22 mouse cellular contexts compared by ENCODE assay signal in the genomic region with DNA sequence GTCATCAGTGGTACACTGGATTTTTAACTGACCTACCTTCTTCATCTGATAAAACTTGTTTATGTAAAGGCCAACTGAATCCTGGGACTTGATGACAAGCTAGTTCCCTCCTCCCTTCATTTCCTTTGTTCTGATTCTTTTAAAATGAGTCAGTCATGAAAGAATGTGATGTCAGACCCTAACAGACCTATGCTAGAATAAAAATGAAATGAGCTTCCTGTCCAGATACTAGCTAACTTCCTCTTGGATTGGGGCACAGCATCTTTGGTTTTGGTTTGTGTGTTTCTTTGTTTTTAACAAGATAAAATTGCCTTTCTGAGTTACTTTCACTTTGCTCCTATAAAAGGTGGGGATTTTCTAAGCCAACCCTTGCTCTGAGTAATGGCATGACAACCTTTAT.
DNase-seq lines count a peak whose midpoint lies in the region; ATAC-seq and TF ChIP-seq lines count a peak whose summit lies in the region.
"Had no signal": no experiment of that assay in that cellular context is flagged by ENCODE, and none has a peak within 500 bp of the region (broad histone marks: within the 10 kb centered on the region; RNA-seq: fewer than 3 reads in every experiment).

No protein-coding gene starts in this region.

- no peak overlapping the region for H3K27ac ChIP-seq in thymus, adult 2 months (ENCODE audit: control insufficient read depth, insufficient read depth, low read length)
- no peak overlapping the region for H3K27ac ChIP-seq in intestine, embryonic 15.5 days
- no peak overlapping the region for H3K27ac ChIP-seq in midbrain, postnatal 0 days (ENCODE audit: low read depth, low read length)
- H3K27ac ChIP-seq: embryonic facial prominence, embryonic 10.5 days; forebrain, embryonic 13.5 days; gastrocnemius, adult 2 months; heart, embryonic 15.5 days; hindbrain, embryonic 15.5 days had no signal

- TF ChIP-seq CTCF in thymus, adult 2 months (IDR thresholded peaks at IDR 0.05; ENCODE audit: borderline replicate concordance, control insufficient read depth, extremely low read depth, insufficient read depth, low read length, poor library complexity), result no peak
- TF ChIP-seq CTCF in midbrain, postnatal 0 days (IDR thresholded peaks at IDR 0.05), result no peak

- H3K4me3 ChIP-seq in thymus, adult 2 months (ENCODE audit: control insufficient read depth, insufficient read depth, low read length), result no peak overlapping the region
- H3K4me3 ChIP-seq in intestine, embryonic 15.5 days (replicated peaks), result no peak overlapping the region
- no peak overlapping the region for H3K4me3 ChIP-seq in midbrain, postnatal 0 days (ENCODE audit: low read depth, low read length)
- H3K4me3 ChIP-seq: embryonic facial prominence, embryonic 10.5 days; forebrain, embryonic 13.5 days; gastrocnemius, adult 2 months; heart, embryonic 15.5 days; hindbrain, embryonic 15.5 days had no signal

- no peaks in the 10 kb centered on the region for H3K4me1 ChIP-seq in thymus, adult 2 months (replicated peaks; ENCODE audit: control insufficient read depth, insufficient read depth, low read length)
- no peaks in the 10 kb centered on the region for H3K4me1 ChIP-seq in intestine, embryonic 15.5 days (replicated peaks)
- H3K4me1 ChIP-seq in midbrain, postnatal 0 days (ENCODE audit: insufficient read depth, low read length), result no peaks in the 10 kb centered on the region
- H3K4me1 ChIP-seq: embryonic facial prominence, embryonic 10.5 days; forebrain, embryonic 13.5 days; heart, embryonic 15.5 days; hindbrain, embryonic 15.5 days had no signal

- ATAC-seq in inflammation-experienced regulatory T-cells, adult 6 months, result peak; percentile 93
- no peak for ATAC-seq in intestine, embryonic 15.5 days
- no peak for ATAC-seq in midbrain, postnatal 0 days (ENCODE audit: low FRiP score)
- ATAC-seq: forebrain, embryonic 13.5 days; forebrain, postnatal 0 days had no signal

- TF ChIP-seq POLR2A in thymus, adult 2 months (IDR thresholded peaks at IDR 0.05; ENCODE audit: control insufficient read depth, extremely low read depth, insufficient read depth, low read length, poor library complexity), result no peak

- H3K9ac ChIP-seq in intestine, embryonic 15.5 days, result no peak overlapping the region
- H3K9ac ChIP-seq in midbrain, postnatal 0 days (replicated peaks; ENCODE audit: low read length, poor library complexity, severe bottlenecking), result no peak overlapping the region
- H3K9ac ChIP-seq: forebrain, embryonic 13.5 days; forebrain, postnatal 0 days; heart, embryonic 15.5 days; hindbrain, embryonic 15.5 days had no signal

- intact Hi-C loops in gastrocnemius, postnatal 14 days (cut with DNase I; ENCODE audit: low total_unique reads), result no loop called here

- no peaks in the 10 kb centered on the region for H3K36me3 ChIP-seq in thymus, adult 2 months (ENCODE audit: control insufficient read depth, insufficient read depth, low read length)
- no peaks in the 10 kb centered on the region for H3K36me3 ChIP-seq in intestine, embryonic 15.5 days
- no peaks in the 10 kb centered on the region for H3K36me3 ChIP-seq in midbrain, postnatal 0 days (ENCODE audit: insufficient read depth, low read length)
- H3K36me3 ChIP-seq: embryonic facial prominence, embryonic 10.5 days; heart, embryonic 15.5 days; hindbrain, embryonic 15.5 days had no signal

- no peaks in the 10 kb centered on the region for H3K9me3 ChIP-seq in intestine, embryonic 15.5 days
- no peaks in the 10 kb centered on the region for H3K9me3 ChIP-seq in midbrain, postnatal 0 days (ENCODE audit: low read length)
- H3K9me3 ChIP-seq: embryonic facial prominence, embryonic 10.5 days; forebrain, embryonic 13.5 days; heart, embryonic 15.5 days; hindbrain, embryonic 15.5 days had no signal

- H3K27me3 ChIP-seq in thymus, adult 2 months (ENCODE audit: control insufficient read depth, insufficient read depth, low read length), result no peaks in the 10 kb centered on the region
- H3K27me3 ChIP-seq in intestine, embryonic 15.5 days (replicated peaks), result no peaks in the 10 kb centered on the region
- no peaks in the 10 kb centered on the region for H3K27me3 ChIP-seq in midbrain, postnatal 0 days (ENCODE audit: insufficient read depth, low read length)
- H3K27me3 ChIP-seq: forebrain, embryonic 13.5 days; heart, embryonic 15.5 days; hindbrain, embryonic 15.5 days had no signal

- H3K4me2 ChIP-seq in intestine, embryonic 15.5 days (replicated peaks), result no peak overlapping the region
- no peak overlapping the region for H3K4me2 ChIP-seq in midbrain, postnatal 0 days (ENCODE audit: low read depth, low read length, poor library complexity, severe bottlenecking)
- H3K4me2 ChIP-seq: forebrain, embryonic 13.5 days; heart, embryonic 11.5 days; heart, embryonic 15.5 days; hindbrain, embryonic 15.5 days had no signal

- peak; percentile 13 for DNase-seq in thymus, postnatal 0 days (ENCODE audit: low spot score)
- DNase-seq in thymus, adult 2 months, result no peak
- peak; percentile 48 for DNase-seq in Muller cell, postnatal 12 days (ENCODE audit: inconsistent ontology term)
- DNase-seq in left cerebral cortex, adult 18-20 months (ENCODE audit: low spot score in 2 of 2), result no peak
- DNase-seq in gastrocnemius, postnatal 14 days, result no peak
- no peak for DNase-seq in midbrain, postnatal 0 days (ENCODE audit: low spot score)
- DNase-seq: adrenal gland, postnatal 14 days; cerebellum, adult 18-20 months; cerebellum, adult 9-11 months; forebrain, postnatal 0 days; gastrocnemius, adult 2 months; gastrocnemius, postnatal 36 days; heart, adult 18-20 months; heart, postnatal 36 days; kidney, adult 18-20 months had no signal

Comparison
In these comparisons a context has a peak if more than half of its experiments do, and no peak if none do; other contexts are left out.
1. DNase-seq: peak in thymus, postnatal 0 days (single experiment) and Muller cell, postnatal 12 days (single experiment); none in thymus, adult 2 months (single experiment), left cerebral cortex, adult 18-20 months (0 of 2), gastrocnemius, postnatal 14 days (single experiment) and midbrain, postnatal 0 days (single experiment).